In genomic region chr17:47475714-47476113, GRCm38 (mm10) we compare ENCODE assay signal across 10 mouse cellular contexts. TPM values are rescaled to one million over a fixed set of nuclear protein-coding genes. Genes with fewer than 3 reads are reported as not detected.
DNase-seq lines count a peak whose midpoint lies in the region; ATAC-seq and TF ChIP-seq lines count a peak whose summit lies in the region.
"Had no signal": no experiment of that assay in that cellular context is flagged by ENCODE, and none has a peak within 500 bp of the region (broad histone marks: within the 10 kb centered on the region; RNA-seq: fewer than 3 reads in every experiment).

No protein-coding gene starts in this region.

- H3K9ac ChIP-seq in heart, postnatal 0 days (replicated peaks; ENCODE audit: low read depth, low read length): no peak overlapping the region

- H3K36me3 ChIP-seq in heart, postnatal 0 days (replicated peaks; ENCODE audit: control insufficient read depth, insufficient read depth, low read length): no peaks in the 10 kb centered on the region
- no peaks in the 10 kb centered on the region for H3K36me3 ChIP-seq in thymus, adult 2 months (ENCODE audit: control insufficient read depth, insufficient read depth, low read length)
- no peaks in the 10 kb centered on the region for H3K36me3 ChIP-seq in limb, embryonic 10.5 days
- no peaks in the 10 kb centered on the region for H3K36me3 ChIP-seq in heart, embryonic 10.5 days

- no peaks in the 10 kb centered on the region for H3K27me3 ChIP-seq in heart, postnatal 0 days (ENCODE audit: control insufficient read depth, insufficient read depth, low read length)
- no peaks in the 10 kb centered on the region for H3K27me3 ChIP-seq in thymus, adult 2 months (ENCODE audit: control insufficient read depth, insufficient read depth, low read length)
- H3K27me3 ChIP-seq in limb, embryonic 10.5 days (ENCODE audit: low read depth, poor library complexity, severe bottlenecking): peaks cover 20% of the 10 kb centered on the region
- H3K27me3 ChIP-seq in heart, embryonic 10.5 days (ENCODE audit: insufficient read depth, poor library complexity, severe bottlenecking): peaks cover 5% of the 10 kb centered on the region

- TF ChIP-seq CTCF in heart, postnatal 0 days (IDR thresholded peaks at IDR 0.05; ENCODE audit: low read depth): peak; percentile 31; the same call in 1 of the 2 replicates
- no peak for TF ChIP-seq CTCF in thymus, adult 2 months (IDR thresholded peaks at IDR 0.05; ENCODE audit: borderline replicate concordance, control insufficient read depth, extremely low read depth, insufficient read depth, low read length, poor library complexity)

- no peaks in the 10 kb centered on the region for H3K9me3 ChIP-seq in heart, postnatal 0 days (replicated peaks; ENCODE audit: control insufficient read depth, low read length)
- H3K9me3 ChIP-seq in limb, embryonic 10.5 days (replicated peaks): no peaks in the 10 kb centered on the region
- no peaks in the 10 kb centered on the region for H3K9me3 ChIP-seq in heart, embryonic 10.5 days

- no peak for TF ChIP-seq POLR2A in thymus, adult 2 months (IDR thresholded peaks at IDR 0.05; ENCODE audit: control insufficient read depth, extremely low read depth, insufficient read depth, low read length, poor library complexity)

- no peak overlapping the region for H3K4me3 ChIP-seq in heart, postnatal 0 days (ENCODE audit: low read depth, low read length)
- no peak overlapping the region for H3K4me3 ChIP-seq in thymus, adult 2 months (ENCODE audit: control insufficient read depth, insufficient read depth, low read length)
- H3K4me3 ChIP-seq in limb, embryonic 10.5 days: no peak overlapping the region
- no peak overlapping the region for H3K4me3 ChIP-seq in heart, embryonic 10.5 days

- no peak overlapping the region for H3K4me2 ChIP-seq in heart, postnatal 0 days (ENCODE audit: low read depth, low read length)

- no peak for DNase-seq in heart, postnatal 0 days (ENCODE audit: low spot score)
- DNase-seq in heart, adult 8-10 months (ENCODE audit: low spot score): no peak
- peak; percentile 50 for DNase-seq in thymus, postnatal 14 days
- DNase-seq in thymus, adult 2 months: no peak
- peak; percentile 36 for DNase-seq in limb, embryonic 10.5 days (ENCODE audit: low spot score)
- DNase-seq in retina, embryonic 14.5 days (ENCODE audit: low spot score): no peak
- DNase-seq in cerebellum, adult 9-11 months: no peak
- DNase-seq in heart, embryonic 10.5 days (ENCODE audit: low spot score): no peak
- DNase-seq: cerebellum, postnatal 25 days; heart, postnatal 4 days had no signal

- no peak for ATAC-seq in heart, postnatal 0 days (ENCODE audit: insufficient read depth, low read depth)

- WGBS in heart, postnatal 0 days: 67% methylated on average over 3 of the region's 3 CpGs
- 67% methylated on average over 3 of the region's 3 CpGs for WGBS in thymus, adult 2 months
- 65% methylated on average over 3 of the region's 3 CpGs for WGBS in limb, embryonic 10.5 days
- 64% methylated on average over 3 of the region's 3 CpGs for WGBS in heart, embryonic 10.5 days

- no peaks in the 10 kb centered on the region for H3K4me1 ChIP-seq in heart, postnatal 0 days (ENCODE audit: control insufficient read depth, insufficient read depth)
- H3K4me1 ChIP-seq in thymus, adult 2 months (replicated peaks; ENCODE audit: control insufficient read depth, insufficient read depth, low read length): no peaks in the 10 kb centered on the region
- 0 out of 2 replicates have a peak, but pooled peaks cover 6% of the 10 kb centered on the region for H3K4me1 ChIP-seq in limb, embryonic 10.5 days
- H3K4me1 ChIP-seq in heart, embryonic 10.5 days: peaks cover 29% of the 10 kb centered on the region

- H3K27ac ChIP-seq in heart, postnatal 0 days (ENCODE audit: low read depth): no peak overlapping the region
- no peak overlapping the region for H3K27ac ChIP-seq in thymus, adult 2 months (ENCODE audit: control insufficient read depth, insufficient read depth, low read length)
- H3K27ac ChIP-seq in limb, embryonic 10.5 days: no peak overlapping the region
- no peak overlapping the region for H3K27ac ChIP-seq in heart, embryonic 10.5 days

- no peak for TF ChIP-seq EP300 in heart, postnatal 0 days (IDR thresholded peaks at IDR 0.05; ENCODE audit: low read depth)

RNA-seq across cellular contexts. Expression of gene Taf8, which starts 26.4 kb away (rescaled TPM):
- 14.7 and 26.4 TPM in 2 replicates for total RNA-seq in heart, postnatal 0 days (2014; rRNA removed; ENCODE audit: low replicate concordance)
- 11.5 and 11.9 TPM in 2 replicates for polyA plus RNA-seq in heart, postnatal 0 days (2015; fragmentation: Nextera tagmentation; extraction: Ambion mirVana)
- total RNA-seq in heart, adult 8-10 months (2022): 10 to 100 TPM in 2 of 4 experiments, 1 to 10 TPM in 2; 9.1 to 12.5 (median 10.4) TPM
- polyA plus RNA-seq in thymus, adult 2 months (2012; rRNA removed): 68.2 and 74.3 TPM in 2 replicates
- polyA plus RNA-seq in limb, embryonic 10.5 days (2016; fragmentation: Nextera tagmentation; extraction: Ambion mirVana): 32.1 and 36.8 TPM in 2 replicates
- polyA plus RNA-seq in heart, embryonic 10.5 days (2016; fragmentation: Nextera tagmentation; extraction: Ambion mirVana): 23.0 and 28.5 TPM in 2 replicates

RNA-seq across cellular contexts. Expression of gene Ccnd3, which starts 29.1 kb away (rescaled TPM):
- total RNA-seq in heart, postnatal 0 days (2014; rRNA removed; ENCODE audit: low replicate concordance): 231 and 248 TPM in 2 replicates
- polyA plus RNA-seq in heart, postnatal 0 days (2015; fragmentation: Nextera tagmentation; extraction: Ambion mirVana): 180 and 187 TPM in 2 replicates
- 10 to 100 TPM; 74.4 to 82.2 (median 75.2) TPM for total RNA-seq in heart, adult 8-10 months (2022)
- polyA plus RNA-seq in thymus, adult 2 months (2012; rRNA removed): 1,622 and 2,069 TPM in 2 replicates
- 405 and 413 TPM in 2 replicates for polyA plus RNA-seq in limb, embryonic 10.5 days (2016; fragmentation: Nextera tagmentation; extraction: Ambion mirVana)
- 552 and 644 TPM in 2 replicates for polyA plus RNA-seq in heart, embryonic 10.5 days (2016; fragmentation: Nextera tagmentation; extraction: Ambion mirVana)

RNA-seq across cellular contexts. Expression of gene 1700001C19Rik, which starts 38.5 kb away (rescaled TPM):
- total RNA-seq in heart, postnatal 0 days (2014; rRNA removed; ENCODE audit: low replicate concordance): 3.4 TPM in 1 of 2 replicates, not detected in the other
- polyA plus RNA-seq in heart, postnatal 0 days (2015; fragmentation: Nextera tagmentation; extraction: Ambion mirVana): 1.1 and 1.4 TPM in 2 replicates
- not detected for total RNA-seq in heart, adult 8-10 months (2022)
- 0.11 and 0.26 TPM in 2 replicates for polyA plus RNA-seq in thymus, adult 2 months (2012; rRNA removed)
- 0.24 and 0.31 TPM in 2 replicates for polyA plus RNA-seq in limb, embryonic 10.5 days (2016; fragmentation: Nextera tagmentation; extraction: Ambion mirVana)
- 0.63 and 1.3 TPM in 2 replicates for polyA plus RNA-seq in heart, embryonic 10.5 days (2016; fragmentation: Nextera tagmentation; extraction: Ambion mirVana)

RNA-seq across cellular contexts. Expression of gene AI661453, which starts 39.3 kb away (rescaled TPM):
- 1.3 and 1.8 TPM in 2 replicates for total RNA-seq in heart, postnatal 0 days (2014; rRNA removed; ENCODE audit: low replicate concordance)
- 0.92 and 1.0 TPM in 2 replicates for polyA plus RNA-seq in heart, postnatal 0 days (2015; fragmentation: Nextera tagmentation; extraction: Ambion mirVana)
- 1 to 10 TPM in 3 of 4 experiments, under 1 TPM in 1; 0.50 to 2.1 (median 1.2) TPM for total RNA-seq in heart, adult 8-10 months (2022)
- polyA plus RNA-seq in thymus, adult 2 months (2012; rRNA removed): 1.0 and 1.6 TPM in 2 replicates
- 0.23 and 0.33 TPM in 2 replicates for polyA plus RNA-seq in limb, embryonic 10.5 days (2016; fragmentation: Nextera tagmentation; extraction: Ambion mirVana)
- 0.99 and 1.1 TPM in 2 replicates for polyA plus RNA-seq in heart, embryonic 10.5 days (2016; fragmentation: Nextera tagmentation; extraction: Ambion mirVana)

Comparison
In these comparisons a context has a peak if more than half of its experiments do, and no peak if none do; other contexts are left out.
1. DNase-seq: peak in thymus, postnatal 14 days (single experiment) and limb, embryonic 10.5 days (single experiment); none in heart, postnatal 0 days (single experiment), heart, adult 8-10 months (single experiment), thymus, adult 2 months (single experiment), retina, embryonic 14.5 days (single experiment), cerebellum, adult 9-11 months (single experiment) and heart, embryonic 10.5 days (single experiment).